Mouse (Mus musculus) stomach, embryonic 15.5 days (tissue): ENCODE results near the gene Slc9a6. TPM values are rescaled to one million over a fixed set of nuclear protein-coding genes. Genes with fewer than 3 reads are reported as not detected.
A peak's percentile ranks its signal among the peaks of the same experiment; 100 is the strongest.

ENCODE experiments used
- ATAC-seq: fragments of 200-750 bp; cut with Nextera tagmentation; 2 replicates; pipeline ENCODE4 v1.8.0; 2017; ENCODE audit warnings: low read depth, moderate number of reproducible peaks, moderate TSS enrichment; ENCODE audit not compliant: insufficient read depth, low FRiP score
- H3K27ac ChIP-seq: fragments of 300-500 bp; sonication (generic); 2 replicates; pipeline ENCODE4 v1.5.1; 2015; ENCODE audit warnings: mild to moderate bottlenecking, inconsistent platforms
- H3K27me3 ChIP-seq: fragments of 300-500 bp; sonication (generic); replicated peaks from 2 replicates; pipeline ENCODE4 v1.6.1; 2015; ENCODE audit warnings: inconsistent platforms
- H3K36me3 ChIP-seq: fragments of 300-500 bp; sonication (generic); 2 replicates; pipeline ENCODE4 v1.6.1; 2015; ENCODE audit warnings: inconsistent platforms
- H3K4me1 ChIP-seq: fragments of 300-500 bp; sonication (generic); 2 replicates; pipeline ENCODE4 v1.6.1; 2015; ENCODE audit warnings: inconsistent platforms
- H3K4me2 ChIP-seq: fragments of 300-500 bp; sonication (generic); 2 replicates; pipeline ENCODE4 v1.6.1; 2015; ENCODE audit warnings: mild to moderate bottlenecking, inconsistent platforms
- H3K4me3 ChIP-seq: fragments of 300-500 bp; sonication (generic); replicated peaks from 2 replicates; pipeline ENCODE4 v1.5.1; 2015; ENCODE audit warnings: inconsistent platforms
- H3K9ac ChIP-seq: fragments of 300-500 bp; sonication (generic); 2 replicates; pipeline ENCODE4 v1.6.1; 2015; ENCODE audit warnings: inconsistent platforms
- H3K9me3 ChIP-seq: fragments of 300-500 bp; sonication (generic); 2 replicates; pipeline ENCODE4 v1.6.1; 2016; ENCODE audit warnings: inconsistent platforms
- WGBS: fragments of 180-500 bp; shearing (Covaris S2); methylation state at CpG from one replicate; pipeline ENCODE4 v1.1.7; 2015; 5-methylcytosine and 5-hydroxymethylcytosine counted together
- polyA plus RNA-seq: library from polyadenylated mRNA; unstranded; fragments of >200 nt; fragmentation: Nextera tagmentation; extraction: Ambion mirVana; gene quantifications from 2 replicates; pipeline ENCODE4 v1.2.1, GENCODE M21; 2015

Slc9a6 gene
- polyA plus RNA-seq, 1 experiment from 2014 or later, result 12.0 TPM

- Histone ChIP-seq H3K27me3 (no peaks in the 10 kb centered on the region), H3K36me3 (no peaks in the 10 kb centered on the region), H3K4me1 (no peaks in the 10 kb centered on the region), H3K9me3 (no peaks in the 10 kb centered on the region), H3K4me3 (no peak overlapping the region), H3K27ac (no peak overlapping the region), H3K9ac (no peak overlapping the region), H3K4me2 (no peak overlapping the region)
- 9% methylated on average over 1 of the region's 1 CpGs for WGBS
- ATAC-seq, result no peak
Measured at GRCm38 (mm10) chrX:56640066-56640465, 30.5 kb downstream of the Slc9a6 start.

- H3K27me3 ChIP-seq, result no peaks in the 10 kb centered on the region
- WGBS, result 62% methylated on average over 7 of the region's 7 CpGs
- no peaks in the 10 kb centered on the region for H3K9me3 ChIP-seq
- no peaks in the 10 kb centered on the region for H3K4me1 ChIP-seq
- H3K36me3 ChIP-seq, result no peaks in the 10 kb centered on the region
- H3K27ac ChIP-seq, result no peak overlapping the region
- H3K4me2 ChIP-seq, result no peak overlapping the region
- H3K4me3 ChIP-seq, result no peak overlapping the region
- no peak overlapping the region for H3K9ac ChIP-seq
- ATAC-seq, result no peak
Measured at GRCm38 (mm10) chrX:56649549-56650354, 40.2 kb downstream of the Slc9a6 start.

GRCm38 (mm10) chrX:56650355-56650652, 40.7 kb downstream of the Slc9a6 start:
- 78% methylated on average over 2 of the region's 2 CpGs for WGBS
- Histone ChIP-seq H3K4me2 (no peak overlapping the region), H3K9ac (no peak overlapping the region), H3K27ac (no peak overlapping the region), H3K27me3 (no peaks in the 10 kb centered on the region), H3K36me3 (no peaks in the 10 kb centered on the region), H3K4me3 (no peak overlapping the region), H3K4me1 (no peaks in the 10 kb centered on the region), H3K9me3 (no peaks in the 10 kb centered on the region)
- no peak for ATAC-seq

- Histone ChIP-seq H3K9ac (no peak overlapping the region), H3K9me3 (no peaks in the 10 kb centered on the region), H3K27ac (no peak overlapping the region), H3K36me3 (no peaks in the 10 kb centered on the region), H3K4me1 (no peaks in the 10 kb centered on the region), H3K4me2 (no peak overlapping the region), H3K4me3 (no peak overlapping the region), H3K27me3 (no peaks in the 10 kb centered on the region)
- ATAC-seq, result no peak
- 69% methylated on average over 6 of the region's 6 CpGs for WGBS
Measured at GRCm38 (mm10) chrX:56650885-56651284, 41.3 kb downstream of the Slc9a6 start.

- no peaks in the 10 kb centered on the region for H3K4me1 ChIP-seq
- H3K4me3 ChIP-seq, result no peak overlapping the region
- ATAC-seq, result no peak
- H3K27me3 ChIP-seq, result no peaks in the 10 kb centered on the region
- H3K4me2 ChIP-seq, result no peak overlapping the region
- H3K9ac ChIP-seq, result no peak overlapping the region
- H3K36me3 ChIP-seq, result no peaks in the 10 kb centered on the region
- WGBS, result 65% methylated on average over 7 of the region's 7 CpGs
- no peaks in the 10 kb centered on the region for H3K9me3 ChIP-seq
- peak overlapping the region; percentile 31; the same call in 1 of the 2 replicates for H3K27ac ChIP-seq
Measured at GRCm38 (mm10) chrX:56651738-56652137, 42.2 kb downstream of the Slc9a6 start.

GRCm38 (mm10) chrX:56655686-56656085, 46.1 kb downstream of the Slc9a6 start:
- no peak overlapping the region for H3K4me2 ChIP-seq
- H3K36me3 ChIP-seq, result no peaks in the 10 kb centered on the region
- 50% methylated on average over 2 of the region's 2 CpGs for WGBS
- no peak for ATAC-seq
- H3K27me3 ChIP-seq, result no peaks in the 10 kb centered on the region
- H3K27ac ChIP-seq, result no peak overlapping the region
- no peaks in the 10 kb centered on the region for H3K4me1 ChIP-seq
- no peak overlapping the region for H3K9ac ChIP-seq
- H3K9me3 ChIP-seq, result no peaks in the 10 kb centered on the region
- H3K4me3 ChIP-seq, result no peak overlapping the region

- Histone ChIP-seq H3K4me3 (no peak overlapping the region), H3K27ac (no peak overlapping the region), H3K36me3 (no peaks in the 10 kb centered on the region), H3K4me1 (no peaks in the 10 kb centered on the region), H3K27me3 (no peaks in the 10 kb centered on the region), H3K9ac (no peak overlapping the region), H3K9me3 (no peaks in the 10 kb centered on the region), H3K4me2 (no peak overlapping the region)
- WGBS, result 52% methylated on average over 2 of the region's 2 CpGs
- no peak for ATAC-seq
Measured at GRCm38 (mm10) chrX:56659286-56659685, 49.7 kb downstream of the Slc9a6 start.

GRCm38 (mm10) chrX:56661143-56661542, 51.6 kb downstream of the Slc9a6 start:
- Histone ChIP-seq H3K4me2 (no peak overlapping the region), H3K4me1 (no peaks in the 10 kb centered on the region), H3K27ac (no peak overlapping the region), H3K4me3 (no peak overlapping the region), H3K9me3 (no peaks in the 10 kb centered on the region), H3K27me3 (no peaks in the 10 kb centered on the region), H3K36me3 (no peaks in the 10 kb centered on the region), H3K9ac (no peak overlapping the region)
- no peak for ATAC-seq
- 95% methylated on average over 12 of the region's 12 CpGs for WGBS

- no peak overlapping the region for H3K27ac ChIP-seq
- H3K9me3 ChIP-seq, result no peaks in the 10 kb centered on the region
- WGBS, result 85% methylated on average over 6 of the region's 6 CpGs
- no peak for ATAC-seq
- H3K36me3 ChIP-seq, result no peaks in the 10 kb centered on the region
- no peak overlapping the region for H3K4me3 ChIP-seq
- no peaks in the 10 kb centered on the region for H3K4me1 ChIP-seq
- no peaks in the 10 kb centered on the region for H3K27me3 ChIP-seq
- H3K9ac ChIP-seq, result no peak overlapping the region
- no peak overlapping the region for H3K4me2 ChIP-seq
Measured at GRCm38 (mm10) chrX:56662316-56662715, 52.8 kb downstream of the Slc9a6 start.

GRCm38 (mm10) chrX:56663377-56663776, 53.8 kb downstream of the Slc9a6 start:
- WGBS, result 85% methylated on average over 4 of the region's 4 CpGs
- no peak overlapping the region for H3K4me3 ChIP-seq
- H3K4me2 ChIP-seq, result no peak overlapping the region
- H3K27ac ChIP-seq, result no peak overlapping the region
- no peak for ATAC-seq
- no peaks in the 10 kb centered on the region for H3K36me3 ChIP-seq
- no peak overlapping the region for H3K9ac ChIP-seq
- H3K4me1 ChIP-seq, result no peaks in the 10 kb centered on the region
- H3K9me3 ChIP-seq, result no peaks in the 10 kb centered on the region
- H3K27me3 ChIP-seq, result no peaks in the 10 kb centered on the region

- Histone ChIP-seq H3K27me3 (no peaks in the 10 kb centered on the region), H3K36me3 (no peaks in the 10 kb centered on the region), H3K27ac (no peak overlapping the region), H3K4me1 (no peaks in the 10 kb centered on the region), H3K9me3 (no peaks in the 10 kb centered on the region), H3K4me3 (no peak overlapping the region), H3K9ac (no peak overlapping the region), H3K4me2 (no peak overlapping the region)
- no peak for ATAC-seq
- WGBS, result 89% methylated on average over 8 of the region's 8 CpGs
Measured at GRCm38 (mm10) chrX:56665226-56665973, 55.8 kb downstream of the Slc9a6 start.

GRCm38 (mm10) chrX:56667296-56667695, 57.7 kb downstream of the Slc9a6 start:
- Histone ChIP-seq H3K27ac (no peak overlapping the region), H3K9ac (no peak overlapping the region), H3K4me3 (no peak overlapping the region), H3K27me3 (no peaks in the 10 kb centered on the region), H3K36me3 (no peaks in the 10 kb centered on the region), H3K4me2 (no peak overlapping the region), H3K9me3 (no peaks in the 10 kb centered on the region), H3K4me1 (no peaks in the 10 kb centered on the region)
- WGBS, result 72% methylated on average over 6 of the region's 6 CpGs
- no peak for ATAC-seq
